Mouse (Mus musculus) hindbrain, embryonic 16.5 days (tissue): Measurements from ENCODE around the gene Hecw2. TPM values are rescaled to one million over a fixed set of nuclear protein-coding genes. Genes with fewer than 3 reads are reported as not detected.

Source experiments
- ATAC-seq: fragments of 200-750 bp; cut with Nextera tagmentation; 2 replicates; pipeline ENCODE4 v1.8.0; 2017; ENCODE audit warnings: moderate TSS enrichment, moderate library complexity
- H3K27ac ChIP-seq: fragments of 300-500 bp; sonication (generic); 2 replicates; pipeline ENCODE4 v1.5.1; 2014; ENCODE audit warnings: low read depth, mild to moderate bottlenecking, control low read depth, low read length, moderate library complexity
- H3K27me3 ChIP-seq: fragments of 300-500 bp; sonication (generic); replicated peaks from 2 replicates; pipeline ENCODE4 v1.6.1; 2014; ENCODE audit warnings: low read length; ENCODE audit not compliant: control insufficient read depth, insufficient read depth
- H3K36me3 ChIP-seq: fragments of 300-500 bp; sonication (generic); 2 replicates; pipeline ENCODE4 v1.6.1; 2014; ENCODE audit warnings: mild to moderate bottlenecking, low read length, moderate library complexity, mixed read lengths; ENCODE audit not compliant: control insufficient read depth, insufficient read depth
- H3K4me1 ChIP-seq: fragments of 300-500 bp; sonication (generic); 2 replicates; pipeline ENCODE4 v1.6.1; 2014; ENCODE audit warnings: low read depth, low read length; ENCODE audit not compliant: control insufficient read depth, insufficient read depth
- H3K4me2 ChIP-seq: fragments of 300-500 bp; sonication (generic); 2 replicates; pipeline ENCODE4 v1.6.1; 2014; ENCODE audit warnings: mild to moderate bottlenecking, low read length, control low read depth, moderate library complexity
- H3K4me3 ChIP-seq: fragments of 300-500 bp; sonication (generic); 2 replicates; pipeline ENCODE4 v1.5.1; 2014; ENCODE audit warnings: mild to moderate bottlenecking, low read length, control low read depth, moderate library complexity
- H3K9ac ChIP-seq: fragments of 300-500 bp; sonication (generic); 2 replicates; pipeline ENCODE4 v1.6.1; 2014; ENCODE audit warnings: low read depth, mild to moderate bottlenecking, control low read depth, low read length, moderate library complexity
- H3K9me3 ChIP-seq: fragments of 300-500 bp; sonication (generic); 2 replicates; pipeline ENCODE4 v1.6.1; 2014; ENCODE audit warnings: mild to moderate bottlenecking, low read length, moderate library complexity; ENCODE audit not compliant: control insufficient read depth
- WGBS: fragments of 180-500 bp; shearing (Covaris S2); extraction: QIAGEN DNeasy Blood & Tissue Kit; methylation state at CpG from one replicate; pipeline ENCODE4 v1.1.7; 2014; 5-methylcytosine and 5-hydroxymethylcytosine counted together
- polyA plus RNA-seq: library from polyadenylated mRNA; unstranded; fragments of >200 nt; fragmentation: Nextera tagmentation; extraction: Ambion mirVana; gene quantifications from 2 replicates; pipeline ENCODE4 v1.2.1, GENCODE M21; 2015

Gene Hecw2
- polyA plus RNA-seq, 1 experiment from 2014 or later = 8.0 TPM

DNA sequence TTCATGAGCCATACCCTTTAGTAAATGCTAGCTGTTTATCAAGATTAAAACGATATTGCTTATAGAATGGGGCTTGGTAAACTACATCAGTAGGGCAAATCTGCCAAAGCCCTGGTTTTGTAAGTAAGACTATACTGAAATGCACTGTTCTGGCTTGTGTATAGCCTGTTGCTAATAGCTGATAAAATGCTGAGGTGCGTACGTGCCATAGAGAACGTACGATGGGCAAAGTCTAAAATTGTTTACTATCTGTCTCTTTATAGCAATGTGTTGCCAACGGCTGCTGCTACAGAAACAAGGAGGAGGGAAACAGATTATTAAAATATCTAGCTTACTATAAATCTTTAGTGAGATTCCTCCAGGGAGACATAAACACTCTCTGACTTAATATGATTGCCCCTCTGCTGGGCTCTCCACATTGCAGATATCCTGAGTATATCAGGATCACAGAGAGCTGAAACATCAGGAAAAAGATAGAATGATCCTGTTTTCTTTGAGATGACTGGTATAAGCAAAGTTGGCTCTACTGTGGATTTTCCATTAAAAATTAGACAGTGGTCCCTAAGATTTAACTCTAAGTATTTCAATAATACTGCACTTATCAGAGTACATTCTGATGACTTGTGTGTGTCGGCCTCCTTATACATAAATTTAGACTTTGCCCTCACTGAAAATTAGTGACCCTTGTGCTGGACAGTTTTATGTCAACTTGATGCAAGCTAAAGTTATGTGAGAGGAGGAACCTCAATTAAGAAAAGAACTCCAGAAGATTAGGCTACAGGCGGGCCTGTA is 350.6 kb downstream of the Hecw2 start:
- 82% methylated on average over 8 of the region's 8 CpGs for WGBS
- Histone ChIP-seq H3K27ac (no peak overlapping the region), H3K9ac (no peak overlapping the region), H3K4me2 (no peak overlapping the region), H3K36me3 (no peaks in the 10 kb centered on the region; the same call in 1 of the 2 replicates), H3K9me3 (no peaks in the 10 kb centered on the region), H3K4me3 (no peak overlapping the region), H3K4me1 (no peaks in the 10 kb centered on the region), H3K27me3 (no peaks in the 10 kb centered on the region)
- ATAC-seq = peak; percentile 42; the same call in 1 of the 2 replicates

GRCm38 (mm10) chr1:53843051-53843450 is 351.9 kb downstream of the Hecw2 start:
- no peaks in the 10 kb centered on the region for H3K36me3 ChIP-seq
- no peak overlapping the region for H3K4me2 ChIP-seq
- no peak overlapping the region for H3K4me3 ChIP-seq
- no peak overlapping the region for H3K27ac ChIP-seq
- H3K9me3 ChIP-seq = no peaks in the 10 kb centered on the region
- WGBS = 83% methylated on average over 3 of the region's 3 CpGs
- H3K27me3 ChIP-seq = no peaks in the 10 kb centered on the region
- H3K9ac ChIP-seq = no peak overlapping the region
- no peak for ATAC-seq
- no peaks in the 10 kb centered on the region for H3K4me1 ChIP-seq

DNA sequence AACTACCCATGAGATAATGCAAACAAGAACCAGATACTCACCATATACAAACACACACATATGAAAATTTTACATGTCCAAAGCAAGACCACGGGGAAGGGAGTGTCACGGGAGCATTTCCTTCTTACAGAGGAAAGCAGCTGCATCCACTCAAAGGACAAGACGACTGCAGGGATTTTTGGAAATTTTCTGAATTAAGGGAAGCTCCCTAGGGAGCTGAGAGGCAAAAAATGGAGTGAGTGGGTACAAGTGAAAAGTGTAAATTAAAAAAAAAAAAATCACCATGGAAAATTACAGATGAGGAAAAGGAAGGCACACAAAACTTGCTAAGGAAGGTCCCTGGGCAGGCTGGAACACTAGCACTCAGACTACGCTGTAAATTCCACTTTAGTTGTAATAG is 353.9 kb downstream of the Hecw2 start:
- Histone ChIP-seq H3K9ac (no peak overlapping the region), H3K36me3 (no peaks in the 10 kb centered on the region), H3K4me2 (no peak overlapping the region), H3K9me3 (no peaks in the 10 kb centered on the region), H3K27ac (no peak overlapping the region), H3K4me3 (no peak overlapping the region), H3K4me1 (no peaks in the 10 kb centered on the region), H3K27me3 (no peaks in the 10 kb centered on the region)
- ATAC-seq = no peak
- WGBS = 70% methylated on average over 4 of the region's 4 CpGs

DNA sequence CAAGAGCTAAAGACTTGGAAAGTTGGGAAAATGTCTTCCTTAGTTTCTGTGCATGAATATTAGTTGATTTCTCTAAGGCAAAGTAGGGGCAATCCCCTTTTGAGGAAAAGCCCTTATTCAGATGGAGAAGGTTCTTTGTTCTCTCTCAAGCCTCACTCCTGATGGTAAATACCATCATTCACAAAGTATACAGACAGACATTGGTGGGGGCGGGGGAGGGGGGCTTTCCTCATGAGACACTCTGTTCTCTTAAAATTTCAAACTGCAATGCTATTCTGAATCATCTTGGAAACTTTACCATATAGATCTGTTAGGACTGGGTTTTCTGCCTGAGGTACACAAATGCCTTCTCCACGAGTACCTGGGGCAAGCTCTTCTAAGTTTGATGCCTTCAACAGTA is 355.6 kb downstream of the Hecw2 start:
- ATAC-seq = no peak
- H3K27me3 ChIP-seq = no peaks in the 10 kb centered on the region
- no peak overlapping the region for H3K4me2 ChIP-seq
- no peaks in the 10 kb centered on the region for H3K4me1 ChIP-seq
- H3K9ac ChIP-seq = no peak overlapping the region
- H3K9me3 ChIP-seq = no peaks in the 10 kb centered on the region
- no peak overlapping the region for H3K4me3 ChIP-seq
- no peaks in the 10 kb centered on the region for H3K36me3 ChIP-seq
- WGBS = 70% methylated on average over 2 of the region's 2 CpGs
- H3K27ac ChIP-seq = no peak overlapping the region

DNA sequence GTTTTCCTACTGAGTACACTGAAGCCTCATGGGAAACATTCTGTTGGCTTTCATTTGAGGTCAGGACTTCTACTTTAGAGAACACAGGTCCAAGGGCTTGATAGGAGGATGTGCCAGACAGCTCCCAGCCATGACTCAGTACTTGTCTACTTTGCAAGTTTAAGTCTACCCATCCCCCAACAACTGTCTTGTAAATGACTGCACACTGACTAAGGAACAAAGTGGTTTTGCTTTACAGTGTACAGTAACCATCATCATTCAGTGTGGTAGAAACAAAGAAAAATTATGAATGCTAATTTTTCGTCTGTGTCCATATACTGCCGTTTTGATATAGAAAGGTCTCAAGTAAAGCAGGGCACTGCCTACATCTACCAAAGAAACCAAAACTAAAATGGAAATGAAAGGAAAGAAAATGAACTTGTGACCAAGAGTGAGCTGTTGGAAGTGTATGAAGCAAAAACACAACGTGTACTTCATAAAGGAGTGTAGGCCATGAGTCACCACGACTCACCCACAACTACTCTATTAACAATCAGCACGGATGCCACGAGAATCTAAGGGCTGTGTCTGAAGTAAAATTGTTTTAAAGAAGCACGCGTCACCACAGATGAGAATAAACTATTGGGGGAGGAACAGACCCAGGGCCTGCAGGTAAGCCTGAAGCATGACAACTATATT is 356.6 kb downstream of the Hecw2 start:
- Histone ChIP-seq H3K27ac (no peak overlapping the region), H3K4me3 (no peak overlapping the region), H3K9ac (no peak overlapping the region), H3K36me3 (no peaks in the 10 kb centered on the region), H3K27me3 (no peaks in the 10 kb centered on the region), H3K9me3 (no peaks in the 10 kb centered on the region), H3K4me2 (no peak overlapping the region), H3K4me1 (no peaks in the 10 kb centered on the region)
- no peak for ATAC-seq
- 92% methylated on average over 8 of the region's 8 CpGs for WGBS

GRCm38 (mm10) chr1:53830286-53830685 is 364.7 kb downstream of the Hecw2 start:
- 85% methylated on average over 5 of the region's 5 CpGs for WGBS

DNA sequence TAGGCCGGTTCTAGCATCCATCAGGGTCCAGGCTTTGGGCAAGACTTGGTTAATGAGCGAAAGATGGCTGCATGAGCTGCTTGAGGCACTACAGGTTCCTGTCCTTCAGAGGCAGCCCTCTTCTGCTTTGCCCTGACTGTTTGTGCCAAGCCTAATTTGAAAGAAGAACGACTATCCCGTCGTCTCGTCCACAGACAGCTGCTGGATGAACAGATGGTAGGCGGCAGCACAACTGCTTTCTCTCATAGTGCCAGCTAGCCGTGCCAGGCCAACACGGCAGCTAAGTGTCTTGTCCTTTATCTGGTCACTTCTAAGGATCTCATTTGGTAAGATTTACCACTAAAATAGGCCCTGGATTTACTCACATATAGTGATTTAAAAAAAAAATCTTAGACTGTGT is 365.9 kb downstream of the Hecw2 start:
- H3K4me3 ChIP-seq = no peak overlapping the region
- peaks cover 14% of the 10 kb centered on the region; the same call in 1 of the 2 replicates for H3K36me3 ChIP-seq
- ATAC-seq = peak; percentile 83
- 58% methylated on average over 9 of the region's 9 CpGs for WGBS
- peaks cover 3% of the 10 kb centered on the region for H3K4me1 ChIP-seq
- no peak overlapping the region; the same call in 1 of the 2 replicates for H3K27ac ChIP-seq
- H3K27me3 ChIP-seq = no peaks in the 10 kb centered on the region
- H3K4me2 ChIP-seq = no peak overlapping the region
- no peak overlapping the region for H3K9ac ChIP-seq
- H3K9me3 ChIP-seq = no peaks in the 10 kb centered on the region

More at GRCm38 (mm10) chr1:53830286-53830685, 364.7 kb downstream of the Hecw2 start:
- Histone ChIP-seq H3K27me3 (no peaks in the 10 kb centered on the region), H3K36me3 (peaks cover 14% of the 10 kb centered on the region; the same call in 1 of the 2 replicates), H3K4me3 (no peak overlapping the region), H3K27ac (no peak overlapping the region), H3K4me2 (no peak overlapping the region), H3K4me1 (no peaks in the 10 kb centered on the region), H3K9me3 (no peaks in the 10 kb centered on the region), H3K9ac (no peak overlapping the region)
- ATAC-seq = no peak

- WGBS = 83% methylated on average over 9 of the region's 9 CpGs
- H3K27ac ChIP-seq = no peak overlapping the region
- ATAC-seq = no peak
Observed at GRCm38 (mm10) chr1:53824446-53825337, 370.3 kb downstream of the Hecw2 start.

More at GRCm38 (mm10) chr1:53824446-53825337, 370.3 kb downstream of the Hecw2 start:
- Histone ChIP-seq H3K4me1 (peaks cover 9% of the 10 kb centered on the region), H3K27me3 (no peaks in the 10 kb centered on the region), H3K36me3 (peaks cover 2% of the 10 kb centered on the region; the same call in 1 of the 2 replicates), H3K9ac (no peak overlapping the region), H3K4me2 (no peak overlapping the region), H3K9me3 (no peaks in the 10 kb centered on the region), H3K4me3 (no peak overlapping the region)
